Mouse (Mus musculus) thymus, adult 2 months (tissue): ENCODE data around the gene Macrod1. TPM values are rescaled to one million over a fixed set of nuclear protein-coding genes. Genes with fewer than 3 reads are reported as not detected.

Source experiments
- DNase-seq: peaks from one replicate; pipeline ENCODE4 v3.0.0; 2021
- H3K27ac ChIP-seq: fragments of 200-500 bp; 2 replicates; pipeline ENCODE4 v1.5.1; 2012; ENCODE audit warnings: low read length, control low read depth; ENCODE audit not compliant: control insufficient read depth, insufficient read depth
- H3K27me3 ChIP-seq: fragments of 200-500 bp; 2 replicates; pipeline ENCODE4 v1.6.1; 2012; ENCODE audit warnings: mild to moderate bottlenecking, low read length, moderate library complexity, mixed read lengths; ENCODE audit not compliant: control insufficient read depth, insufficient read depth
- H3K36me3 ChIP-seq: fragments of 200-500 bp; 2 replicates; pipeline ENCODE4 v1.6.1; 2012; ENCODE audit warnings: mild to moderate bottlenecking, low read length, moderate library complexity; ENCODE audit not compliant: control insufficient read depth, insufficient read depth
- H3K4me1 ChIP-seq: fragments of 200-500 bp; replicated peaks from 2 replicates; pipeline ENCODE4 v1.6.1; 2012; ENCODE audit warnings: low read length; ENCODE audit not compliant: control insufficient read depth, insufficient read depth
- H3K4me3 ChIP-seq: fragments of 200-500 bp; 2 replicates; pipeline ENCODE4 v1.5.1; 2012; ENCODE audit warnings: mild to moderate bottlenecking, low read length, control low read depth, moderate library complexity; ENCODE audit not compliant: control insufficient read depth, insufficient read depth
- CTCF ChIP-seq: fragments of 200-500 bp; IDR thresholded peaks from 2 replicates; pipeline ENCODE4 v1.5.1; 2012; ENCODE audit warnings: mild to moderate bottlenecking, control low read depth, low read length, moderate library complexity, borderline replicate concordance; ENCODE audit not compliant: control insufficient read depth, poor library complexity, insufficient read depth; ENCODE audit errors: extremely low read depth
- POLR2A ChIP-seq: fragments of 200-500 bp; IDR thresholded peaks from 2 replicates; pipeline ENCODE4 v1.6.1; 2012; ENCODE audit warnings: mild to moderate bottlenecking, low read length, control low read depth, moderate library complexity; ENCODE audit not compliant: control insufficient read depth, poor library complexity, insufficient read depth; ENCODE audit errors: extremely low read depth
- WGBS: fragments of 180-500 bp; shearing (Covaris S2); methylation state at CpG from one replicate; pipeline ENCODE4 v1.1.7; 2018; 5-methylcytosine and 5-hydroxymethylcytosine counted together
- polyA plus RNA-seq: library from polyadenylated mRNA; depleted of rRNA; stranded (reverse); fragments of >200 nt; gene quantifications from 2 replicates; pipeline ENCODE4 v1.2.3, GENCODE M21; 2012

The Macrod1 gene
- polyA plus RNA-seq, 1 experiment = 49.3 TPM

GRCm38 (mm10) chr19:7121252-7121651 lies 64.6 kb downstream of the Macrod1 start:
- H3K27ac ChIP-seq = no peak overlapping the region
- no peak for DNase-seq
- TF ChIP-seq CTCF = no peak
- no peak for TF ChIP-seq POLR2A
- 94% methylated on average over 11 of the region's 11 CpGs for WGBS
- H3K4me1 ChIP-seq = peaks cover 23% of the 10 kb centered on the region
- H3K36me3 ChIP-seq = no peaks in the 10 kb centered on the region
- H3K4me3 ChIP-seq = no peak overlapping the region
- no peaks in the 10 kb centered on the region for H3K27me3 ChIP-seq

- 33% methylated on average over 4 of the region's 4 CpGs for WGBS
Observed at GRCm38 (mm10) chr19:7122277-7122676, 65.7 kb downstream of the Macrod1 start.

DNA sequence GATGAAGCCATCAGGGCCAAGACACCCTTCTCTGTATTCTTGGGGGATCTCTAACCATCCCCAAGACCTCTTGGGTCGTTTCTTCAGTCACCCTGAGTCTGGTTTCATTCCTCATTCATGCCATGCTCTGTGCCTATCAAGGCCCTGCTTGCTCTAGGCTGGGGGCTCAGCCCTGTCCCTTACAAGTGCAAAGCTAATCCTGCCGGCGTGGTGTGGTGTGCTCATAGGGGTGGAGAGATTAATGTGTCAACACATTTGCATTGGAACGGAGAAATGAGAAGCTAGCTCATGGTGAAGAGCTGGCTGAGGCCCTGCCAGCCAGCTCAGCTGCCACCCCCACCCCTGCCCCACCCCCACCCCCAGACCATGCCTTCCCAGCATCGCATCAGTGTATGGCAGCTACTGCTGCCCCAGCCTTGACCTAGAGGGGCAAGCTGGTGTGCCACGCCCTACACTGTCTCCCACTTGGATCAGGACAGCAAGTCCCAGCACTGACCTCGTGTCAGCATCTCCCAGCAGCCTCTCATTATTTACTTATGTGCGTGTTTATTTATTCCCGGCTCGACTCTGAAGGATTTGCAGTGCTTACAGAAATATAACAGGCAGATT lies 66.2 kb downstream of the Macrod1 start:
- Histone ChIP-seq H3K27ac (no peak overlapping the region), H3K27me3 (no peaks in the 10 kb centered on the region)
- WGBS = 77% methylated on average over 10 of the region's 10 CpGs

More at GRCm38 (mm10) chr19:7122277-7122676, 65.7 kb downstream of the Macrod1 start:
- TF ChIP-seq CTCF (no peak), POLR2A (no peak)
- no peak for DNase-seq
- Histone ChIP-seq H3K4me3 (no peak overlapping the region), H3K4me1 (peaks cover 12% of the 10 kb centered on the region), H3K27me3 (no peaks in the 10 kb centered on the region), H3K36me3 (no peaks in the 10 kb centered on the region), H3K27ac (no peak overlapping the region)

DNA sequence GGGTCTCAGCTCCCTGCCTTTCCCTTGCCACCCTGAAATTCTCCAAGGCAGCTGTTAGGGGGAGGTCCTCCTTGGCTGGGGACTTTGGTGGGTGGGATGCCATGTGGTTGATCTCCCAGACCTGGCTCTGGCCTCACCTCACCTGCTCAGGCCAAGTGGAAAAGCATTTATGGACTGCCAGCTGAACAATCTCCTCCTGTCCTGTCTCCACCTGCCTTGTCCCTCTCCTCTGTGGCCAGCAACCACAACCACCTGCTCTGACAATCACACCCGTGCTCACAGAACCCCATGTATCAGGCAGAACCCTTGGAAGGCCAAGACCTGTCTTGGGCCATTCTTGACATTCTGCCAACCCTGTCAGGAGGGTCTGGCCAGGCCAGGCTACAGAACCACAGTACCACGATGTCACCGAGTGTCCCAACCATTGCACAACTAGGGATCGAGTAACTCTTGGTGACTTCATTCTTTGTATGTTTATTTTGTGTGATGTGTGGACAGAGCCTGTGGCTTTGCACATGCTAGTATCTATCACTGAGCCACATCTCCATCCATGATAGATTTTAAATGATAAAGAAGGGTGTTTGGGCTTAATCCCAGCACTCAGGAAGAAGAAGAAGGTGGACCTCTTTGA lies 69.0 kb downstream of the Macrod1 start:
- DNase-seq = no peak
- H3K36me3 ChIP-seq = no peaks in the 10 kb centered on the region
- peaks cover 2% of the 10 kb centered on the region; the same call in 1 of the 2 replicates for H3K4me1 ChIP-seq
- 70% methylated on average over 4 of the region's 4 CpGs for WGBS
- H3K4me3 ChIP-seq = no peak overlapping the region
- no peak overlapping the region for H3K27ac ChIP-seq
- TF ChIP-seq POLR2A (no peak), CTCF (no peak)
- H3K27me3 ChIP-seq = no peaks in the 10 kb centered on the region

More for the DNA sequence above, 66.2 kb downstream of the Macrod1 start:
- no peak for TF ChIP-seq CTCF
- TF ChIP-seq POLR2A = no peak
- no peak for DNase-seq
- peaks cover 7% of the 10 kb centered on the region for H3K4me1 ChIP-seq
- H3K4me3 ChIP-seq = no peak overlapping the region
- H3K36me3 ChIP-seq = no peaks in the 10 kb centered on the region

DNA sequence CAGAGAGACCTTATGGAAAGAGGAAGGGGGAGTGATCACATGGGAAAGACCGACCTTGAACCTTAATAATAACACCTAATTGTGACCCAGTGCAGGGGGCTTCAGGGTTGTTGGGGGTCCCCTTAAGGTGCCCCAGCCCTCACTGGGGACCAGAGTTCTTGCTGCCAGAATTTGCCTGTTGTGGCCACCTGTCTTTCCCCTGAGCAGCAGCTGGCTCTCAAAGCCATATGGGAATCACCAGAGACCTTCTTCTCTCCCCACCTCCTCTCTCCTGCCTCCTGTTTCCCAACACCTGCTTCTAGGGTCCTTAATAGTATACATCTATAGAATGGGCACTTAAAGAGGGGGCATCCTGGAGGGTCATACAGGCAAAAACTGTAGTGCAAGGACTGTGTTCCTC lies 69.6 kb downstream of the Macrod1 start:
- no peak for TF ChIP-seq CTCF
- no peak overlapping the region for H3K27ac ChIP-seq
- no peaks in the 10 kb centered on the region for H3K27me3 ChIP-seq
- no peak overlapping the region for H3K4me3 ChIP-seq
- peaks cover 2% of the 10 kb centered on the region; the same call in 1 of the 2 replicates for H3K4me1 ChIP-seq
- WGBS = 61% methylated on average over 1 of the region's 1 CpGs
- no peak for DNase-seq
- no peaks in the 10 kb centered on the region for H3K36me3 ChIP-seq

GRCm38 (mm10) chr19:7126933-7127332 lies 70.3 kb downstream of the Macrod1 start:
- Histone ChIP-seq H3K4me3 (no peak overlapping the region), H3K27ac (no peak overlapping the region), H3K36me3 (no peaks in the 10 kb centered on the region), H3K4me1 (peaks cover 2% of the 10 kb centered on the region; the same call in 1 of the 2 replicates), H3K27me3 (no peaks in the 10 kb centered on the region)
- WGBS = 96% methylated on average over 2 of the region's 2 CpGs
- TF ChIP-seq POLR2A = no peak
- TF ChIP-seq CTCF = no peak
- DNase-seq = no peak
